Mouse (Mus musculus) embryonic stem cell, embryonic (primary cell): ENCODE measurements at regions not wholly inside any gene's neighbourhood (a gene's known extent, or its start where the extent isn't known, plus 50 kb on each side); places are given as distances from the start of the nearest gene placed in this dataset.

Experiments used
- CTCF ChIA-PET, 4 experiments: fragments of 300-600 bp in 2 of 4; fragments of 350-600 bp in 2 of 4; sonication (Branson Sonifier 250); formaldehyde crosslinking; loops; one replicate each; lab custom pipeline; 2022; ENCODE audit warnings: inconsistent platforms in 2 of 4; lab: Charles Lee
- POLR2A ChIA-PET, 4 experiments: fragments of 300-600 bp in 2 of 4; fragments of 350-600 bp in 2 of 4; sonication (Branson Sonifier 250); formaldehyde crosslinking; loops; one replicate each; lab custom pipeline; 2022; ENCODE audit warnings: antibody characterized with exemption in 4 of 4, inconsistent platforms in 1 of 4; lab: Charles Lee

- CTCF ChIA-PET = no interaction called here
- POLR2A ChIA-PET = no interaction called here
These were observed 133.3 kb upstream of the Ankrd50 start for GRCm38 (mm10) chr3:38617989-38618388.

GRCm38 (mm10) chr3:38617217-38617616, 132.6 kb upstream of the Ankrd50 start:
- POLR2A ChIA-PET = no interaction called here
- CTCF ChIA-PET = interaction anchor here in 1 of 4 experiments (0.6 kb wide), 1 partner anchor 79 kb away, joined by 5 read pairs; no protein-coding TSS in a partner anchor

GRCm38 (mm10) chr3:38613706-38614105, 129.1 kb upstream of the Ankrd50 start:
- ChIA-PET CTCF (no interaction called here), POLR2A (interaction anchor here in 1 of 4 experiments (1.5 kb wide), 1 partner anchor 28 kb away, joined by 3 read pairs; no protein-coding TSS in a partner anchor)

- POLR2A ChIA-PET = no interaction called here
- CTCF ChIA-PET = no interaction called here
These were observed 106.9 kb upstream of the Ankrd50 start for GRCm38 (mm10) chr3:38591531-38591930.

- ChIA-PET POLR2A (no interaction called here), CTCF (no interaction called here)
These were observed 104.3 kb upstream of the Ankrd50 start for GRCm38 (mm10) chr3:38588966-38589365.

GRCm38 (mm10) chr3:38585509-38585908, 100.9 kb upstream of the Ankrd50 start:
- CTCF ChIA-PET = no interaction called here
- POLR2A ChIA-PET = interaction anchor here in 1 of 4 experiments (1.6 kb wide), 1 partner anchor 27 kb away, joined by 3 read pairs; no protein-coding TSS in a partner anchor

- POLR2A ChIA-PET = interaction anchor here in 1 of 4 experiments (2.0 kb wide), 1 partner anchor 10 kb away, joined by 6 read pairs; no protein-coding TSS in a partner anchor
- CTCF ChIA-PET = no interaction called here
These were observed 95.1 kb upstream of the Ankrd50 start for GRCm38 (mm10) chr3:38579781-38580180.

- CTCF ChIA-PET = no interaction called here
- POLR2A ChIA-PET = interaction anchor here in 1 of 4 experiments (1.2 kb wide), 1 partner anchor 9 kb away, joined by 3 read pairs; no protein-coding TSS in a partner anchor
These were observed 93.4 kb upstream of the Ankrd50 start for GRCm38 (mm10) chr3:38577890-38578628.

- POLR2A ChIA-PET = no interaction called here
These were observed 89.0 kb upstream of the Ankrd50 start for GRCm38 (mm10) chr3:38573594-38573993.

GRCm38 (mm10) chr3:38572159-38572558, 87.5 kb upstream of the Ankrd50 start:
- CTCF ChIA-PET = no interaction called here
- POLR2A ChIA-PET = no interaction called here

More at GRCm38 (mm10) chr3:38573594-38573993, 89.0 kb upstream of the Ankrd50 start:
- CTCF ChIA-PET = interaction anchor here in 1 of 4 experiments (0.5 kb wide), 1 partner anchor 43 kb away, joined by 3 read pairs; no protein-coding TSS in a partner anchor

- ChIA-PET CTCF (no interaction called here), POLR2A (no interaction called here)
These were observed 86.6 kb upstream of the Ankrd50 start for GRCm38 (mm10) chr3:38571224-38571623.

- POLR2A ChIA-PET = interaction anchor here (0.6 to 2.3 kb wide), 12 partner anchors 9 to 262 kb away, joined by 3 to 7 read pairs (median 4); partner anchors contain the start of gene Ankrd50 (in 2 of the 4)
- CTCF ChIA-PET = interaction anchor here in 2 of 4 experiments (0.7 kb wide), 2 partner anchors 18 to 314 kb away, joined by 3 to 6 read pairs; no protein-coding TSS in a partner anchor
These were observed 84.4 kb upstream of the Ankrd50 start for GRCm38 (mm10) chr3:38569001-38569400.

- CTCF ChIA-PET = interaction anchor here in 2 of 4 experiments (0.7 kb wide), 2 partner anchors 18 to 313 kb away, joined by 3 to 6 read pairs; no protein-coding TSS in a partner anchor
- POLR2A ChIA-PET = interaction anchor here (0.6 to 2.3 kb wide), 12 partner anchors 10 to 263 kb away, joined by 3 to 7 read pairs (median 4); partner anchors contain the start of gene Ankrd50 (in 2 of the 4)
These were observed 83.9 kb upstream of the Ankrd50 start for GRCm38 (mm10) chr3:38568596-38568975.

GRCm38 (mm10) chr3:38567946-38568595, 83.4 kb upstream of the Ankrd50 start:
- ChIA-PET POLR2A (interaction anchor here in 3 of 4 experiments (0.6 to 2.3 kb wide), 9 partner anchors 10 to 84 kb away, joined by 3 to 7 read pairs (median 3); partner anchors contain the start of gene Ankrd50 (in 2 of the 3)), CTCF (interaction anchor here in 2 of 4 experiments (0.7 kb wide), 2 partner anchors 17 to 313 kb away, joined by 3 to 6 read pairs; no protein-coding TSS in a partner anchor)

GRCm38 (mm10) chr3:38566576-38566975, 81.9 kb upstream of the Ankrd50 start:
- POLR2A ChIA-PET = no interaction called here
- CTCF ChIA-PET = no interaction called here

- ChIA-PET POLR2A (interaction anchor here in 2 of 4 experiments (0.6 to 0.7 kb wide), 2 partner anchors 56 to 282 kb away, joined by 4 to 5 read pairs; no protein-coding TSS in a partner anchor), CTCF (no interaction called here)
These were observed 80.2 kb upstream of the Ankrd50 start for GRCm38 (mm10) chr3:38564844-38565243.

- CTCF ChIA-PET = no interaction called here
- POLR2A ChIA-PET = interaction anchor here in 2 of 4 experiments (0.6 to 0.7 kb wide), 2 partner anchors 56 to 282 kb away, joined by 4 to 5 read pairs; no protein-coding TSS in a partner anchor
These were observed 79.7 kb upstream of the Ankrd50 start for GRCm38 (mm10) chr3:38564364-38564763.

GRCm38 (mm10) chr3:38561186-38561585, 76.5 kb upstream of the Ankrd50 start:
- CTCF ChIA-PET = no interaction called here
- POLR2A ChIA-PET = interaction anchor here in 1 of 4 experiments (0.6 kb wide), 1 partner anchor 91 kb away, joined by 3 read pairs; no protein-coding TSS in a partner anchor

- ChIA-PET CTCF (no interaction called here), POLR2A (no interaction called here)
These were observed 71.3 kb upstream of the Ankrd50 start for GRCm38 (mm10) chr3:38555939-38556338.
